Mouse (Mus musculus) monocyte, adult 2 months (primary cell): Measurements from ENCODE around the gene Psmd12.
"Not testable (repeated sequence)": the region's sequence is repeated elsewhere in the genome, so short reads cannot be mapped to it uniquely, and the experiment has no call there.

Experiments used
- DNase-seq, 2 experiments: peaks; one replicate each; pipeline ENCODE4 v3.0.0; 2022; ENCODE audit warnings: low spot score in 2 of 2, low read depth in 1 of 2

Psmd12 gene

DNA sequence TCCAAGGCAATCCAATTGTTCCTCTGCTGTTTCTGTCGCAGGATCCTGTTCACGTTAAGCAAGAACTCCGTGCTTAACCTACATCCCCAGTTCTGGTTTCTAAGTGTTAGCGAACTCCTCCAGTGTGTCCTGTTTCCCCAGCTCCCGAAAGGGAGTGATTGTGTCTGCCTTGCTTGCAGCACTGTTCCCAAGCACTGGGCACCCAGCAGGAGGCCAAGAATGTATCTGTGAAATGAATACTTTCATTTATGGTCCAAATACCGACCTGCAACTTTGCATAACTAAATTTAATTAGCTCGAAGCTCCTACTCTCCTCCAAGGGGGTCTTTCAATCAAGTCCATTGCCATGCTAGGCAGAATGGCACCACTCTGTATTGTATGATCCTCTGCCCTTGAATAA is 19.5 kb upstream of the Psmd12 start:
- DNase-seq, result no peak

- no peak for DNase-seq
Observed at GRCm38 (mm10) chr11:107462478-107462877, 16.8 kb upstream of the Psmd12 start.

DNA sequence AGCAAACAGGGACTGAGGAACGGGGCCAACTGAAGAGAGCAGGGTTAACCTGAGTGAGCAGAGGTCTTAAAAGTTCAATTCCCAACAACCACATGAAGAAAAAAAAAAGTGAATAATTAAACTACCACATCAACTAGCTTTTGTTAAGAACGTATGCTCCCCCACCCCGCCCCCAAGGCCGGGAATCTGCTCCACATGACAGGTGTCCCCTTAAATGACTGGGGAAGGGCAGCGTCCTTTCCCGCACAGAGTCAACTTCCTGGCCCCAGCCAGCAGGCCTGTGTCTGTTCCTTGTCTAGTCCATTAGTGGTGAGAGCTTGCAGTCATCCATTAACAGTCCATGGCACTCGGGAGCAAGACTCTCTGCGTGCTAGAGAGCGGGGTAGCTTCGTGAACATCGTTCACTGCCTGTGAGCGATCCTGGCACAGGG is 16.0 kb upstream of the Psmd12 start:
- no peak for DNase-seq

DNA sequence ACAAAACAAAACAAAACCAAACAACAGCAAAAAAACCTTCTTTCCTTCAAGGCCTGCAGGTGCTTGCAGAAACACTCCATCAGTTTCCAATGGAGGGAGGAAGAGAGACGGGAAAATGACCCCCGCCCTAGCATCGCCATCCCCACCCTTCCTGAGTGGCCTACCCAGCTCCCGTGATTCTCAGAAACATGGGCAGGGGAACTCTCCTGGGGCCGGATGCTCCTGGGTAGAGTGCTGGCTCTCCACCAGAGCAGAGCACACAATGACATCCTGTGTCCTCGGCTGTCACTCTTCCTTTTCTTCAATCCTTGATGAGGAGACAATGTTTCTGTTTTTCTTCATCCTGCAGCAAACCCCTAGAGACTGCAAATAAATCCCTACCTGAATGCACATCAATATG is 15.1 kb upstream of the Psmd12 start:
- no peak for DNase-seq

DNA sequence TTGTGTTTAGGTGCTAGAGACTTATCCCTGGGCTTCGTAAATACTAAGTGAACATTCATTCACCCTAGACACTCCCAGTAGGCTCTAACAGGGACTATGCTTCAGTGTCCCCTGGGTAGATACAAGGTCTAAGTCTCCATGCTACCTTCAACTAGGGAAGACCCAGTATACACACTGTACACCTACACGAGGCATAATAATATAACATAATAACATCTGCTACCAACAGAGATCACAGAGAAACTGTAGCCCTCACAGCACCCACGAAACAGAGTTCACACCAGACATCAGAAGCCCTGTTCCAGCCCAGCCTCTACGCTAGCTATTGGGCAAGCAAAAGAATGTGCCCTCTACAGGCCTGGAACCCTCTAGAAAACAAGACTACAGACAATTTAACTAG is 14.2 kb upstream of the Psmd12 start:
- DNase-seq, result no peak

GRCm38 (mm10) chr11:107465969-107466368 is 13.3 kb upstream of the Psmd12 start:
- DNase-seq, result no peak

DNA sequence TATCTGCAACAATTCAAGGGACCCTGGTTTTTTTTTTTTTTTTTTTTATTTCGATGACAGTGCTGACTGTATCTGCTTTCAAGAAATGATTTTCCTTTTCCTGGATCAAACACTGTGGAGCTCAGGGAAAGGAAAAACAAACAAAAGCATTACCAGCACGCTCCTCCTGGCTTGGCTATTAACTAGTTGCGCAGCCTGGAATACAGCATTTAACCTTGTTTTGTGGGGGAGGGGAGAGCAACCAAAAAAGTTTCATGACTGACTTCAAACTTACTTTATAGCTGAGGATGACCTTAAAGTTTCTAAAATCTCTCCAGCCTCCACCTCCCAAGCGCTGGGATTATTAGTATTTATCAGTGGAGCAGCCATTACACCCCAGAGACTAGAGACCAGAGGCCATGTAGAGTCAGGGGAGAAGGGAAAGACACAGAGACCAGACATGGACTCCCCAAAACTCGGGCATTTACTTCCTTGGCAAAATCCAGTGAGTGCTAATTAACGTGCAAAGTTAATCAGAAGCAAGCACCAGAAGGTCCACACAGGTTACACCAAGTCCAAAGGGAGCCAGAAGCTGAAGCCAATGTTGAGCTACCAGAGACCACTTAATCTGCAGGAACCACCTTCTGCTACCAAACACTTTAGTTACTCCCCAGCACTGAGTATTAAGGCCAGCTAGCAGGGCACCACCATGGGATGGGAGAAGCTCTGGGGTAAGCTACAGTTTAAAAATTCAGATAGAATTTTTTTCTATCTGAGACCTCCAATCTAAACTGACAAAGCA is 12.5 kb upstream of the Psmd12 start:
- DNase-seq, result no peak

GRCm38 (mm10) chr11:107468252-107469030 is 10.8 kb upstream of the Psmd12 start:
- DNase-seq, result peak in 1 of 2 experiments; percentile 45

GRCm38 (mm10) chr11:107469031-107469522 is 10.2 kb upstream of the Psmd12 start:
- DNase-seq, result peak in 1 of 2 experiments; percentile 41

- peak; percentile 19 to 23 for DNase-seq
Observed at GRCm38 (mm10) chr11:107469523-107470371, 9.5 kb upstream of the Psmd12 start.

- DNase-seq, result peak; percentile 63 to 74
Observed at GRCm38 (mm10) chr11:107470521-107471041, 8.7 kb upstream of the Psmd12 start, which contains the start of gene Pitpnc1. TSS of gene Pitpnc1 (minus strand) at chr11:107470699.

- no peak for DNase-seq
Observed at GRCm38 (mm10) chr11:107471071-107471720, 8.1 kb upstream of the Psmd12 start.

- no peak for DNase-seq
Observed at GRCm38 (mm10) chr11:107472304-107472703, 7.0 kb upstream of the Psmd12 start.

- DNase-seq, result peak; percentile 23 to 32
Observed at GRCm38 (mm10) chr11:107473137-107473820, 6.0 kb upstream of the Psmd12 start.

DNA sequence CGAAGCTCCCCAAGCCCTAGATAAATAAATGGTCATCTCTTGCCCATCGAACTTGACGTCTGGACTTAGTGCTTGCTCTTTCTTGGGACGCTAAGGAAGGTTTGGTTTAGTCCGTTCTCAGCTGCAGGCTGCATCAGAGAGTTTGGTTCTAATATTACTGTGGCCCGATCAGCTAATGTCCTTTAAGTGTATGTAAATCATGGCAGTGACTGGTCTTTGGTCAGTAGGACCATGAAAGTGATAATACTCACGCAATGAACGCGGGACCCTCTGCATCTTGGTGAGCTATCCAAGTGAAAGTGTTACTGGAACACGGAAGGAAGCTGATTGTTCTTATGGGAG is 549 bp downstream of the Psmd12 start:
- no peak for DNase-seq

DNA sequence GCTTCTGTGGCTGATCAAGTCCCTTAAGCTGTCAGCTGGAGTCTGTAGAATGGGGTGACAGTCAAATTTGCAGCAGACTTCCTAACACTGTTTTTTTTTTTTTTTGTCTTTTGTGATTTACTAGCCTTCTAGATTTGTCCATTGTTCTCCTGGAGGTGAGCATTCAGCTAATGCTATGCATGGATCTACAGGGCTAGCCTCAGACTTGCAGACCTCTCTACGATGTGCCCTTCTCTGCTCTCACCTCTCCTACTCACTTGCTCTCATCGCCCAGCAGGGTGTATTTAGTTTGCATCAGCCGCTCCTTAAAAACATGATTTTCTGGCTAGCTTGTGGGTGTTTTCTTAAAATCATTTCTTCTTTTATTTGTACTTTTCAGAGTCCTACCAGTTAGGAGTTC is 5.1 kb downstream of the Psmd12 start:
- DNase-seq, result no peak

GRCm38 (mm10) chr11:107502801-107503200 is 23.5 kb downstream of the Psmd12 start:
- no peak for DNase-seq

DNA sequence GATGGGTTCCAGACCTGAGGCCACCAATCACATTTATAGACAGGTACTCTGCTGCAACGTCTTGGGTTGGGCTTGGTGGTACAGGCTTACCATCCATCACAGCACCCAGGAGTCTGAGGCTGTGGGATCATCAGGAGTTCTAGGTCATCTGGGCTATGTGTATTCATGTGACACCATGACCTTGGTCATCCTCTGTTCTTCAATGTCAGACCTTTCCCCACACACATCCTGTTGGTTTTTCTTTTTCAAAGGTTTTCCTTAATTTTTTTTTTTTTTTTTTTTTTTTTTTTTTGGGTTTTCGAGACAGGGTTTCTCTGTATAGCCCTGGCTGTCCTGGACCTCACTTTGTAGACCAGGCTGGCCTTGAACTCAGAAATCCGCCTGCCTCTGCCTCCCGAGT is 25.1 kb downstream of the Psmd12 start:
- DNase-seq, result not testable (repeated sequence)

GRCm38 (mm10) chr11:107506260-107506659 is 27.0 kb downstream of the Psmd12 start:
- no peak for DNase-seq
